Mouse (Mus musculus): Measurements from ENCODE around the gene Eef1akmt3. TPM values are rescaled to one million over a fixed set of nuclear protein-coding genes. Genes with fewer than 3 reads are reported as not detected.

The Eef1akmt3 gene
- polyA plus RNA-seq, 1 experiment from 2014 or later: 0.14 TPM

- no peak overlapping the region for H3K9ac ChIP-seq
- 70% methylated on average over 3 of the region's 3 CpGs for WGBS (ENCODE audit: insufficient replicate concordance)
- peaks cover 23% of the 10 kb centered on the region for H3K4me1 ChIP-seq (replicated peaks)
- no peak for ATAC-seq (ENCODE audit: insufficient read depth)
- H3K27me3 ChIP-seq: no peaks in the 10 kb centered on the region
- no peak overlapping the region for H3K27ac ChIP-seq (replicated peaks)
- no peak overlapping the region for H3K4me3 ChIP-seq (replicated peaks)
- no peaks in the 10 kb centered on the region for H3K9me3 ChIP-seq (replicated peaks)
- H3K36me3 ChIP-seq (replicated peaks): peaks cover 63% of the 10 kb centered on the region
- no peak overlapping the region for H3K4me2 ChIP-seq
Observed at GRCm38 (mm10) chr10:126993621-126994020, 47.7 kb downstream of the Eef1akmt3 start.

GRCm38 (mm10) chr10:126991676-126992075 is 49.6 kb downstream of the Eef1akmt3 start:
- Histone ChIP-seq H3K4me2 (no peak overlapping the region), H3K9ac (no peak overlapping the region), H3K27me3 (no peaks in the 10 kb centered on the region), H3K36me3 (replicated peaks) (peaks cover 47% of the 10 kb centered on the region), H3K9me3 (replicated peaks) (no peaks in the 10 kb centered on the region), H3K4me3 (replicated peaks) (no peak overlapping the region), H3K4me1 (replicated peaks) (peaks cover 36% of the 10 kb centered on the region), H3K27ac (replicated peaks) (no peak overlapping the region)
- ATAC-seq (ENCODE audit: insufficient read depth): no peak
- WGBS (ENCODE audit: insufficient replicate concordance): 68% methylated on average over 3 of the region's 3 CpGs

GRCm38 (mm10) chr10:126990313-126991056 is 50.8 kb downstream of the Eef1akmt3 start:
- 59% methylated on average over 7 of the region's 7 CpGs for WGBS (ENCODE audit: insufficient replicate concordance)
- ATAC-seq (ENCODE audit: insufficient read depth): peak; percentile 56
- peaks cover 40% of the 10 kb centered on the region for H3K36me3 ChIP-seq (replicated peaks)
- H3K4me3 ChIP-seq (replicated peaks): no peak overlapping the region
- H3K4me2 ChIP-seq: no peak overlapping the region
- no peak overlapping the region for H3K9ac ChIP-seq
- H3K27me3 ChIP-seq: no peaks in the 10 kb centered on the region
- H3K9me3 ChIP-seq (replicated peaks): no peaks in the 10 kb centered on the region
- H3K27ac ChIP-seq (replicated peaks): no peak overlapping the region
- peaks cover 47% of the 10 kb centered on the region for H3K4me1 ChIP-seq (replicated peaks)

- Histone ChIP-seq H3K9me3 (replicated peaks) (no peaks in the 10 kb centered on the region), H3K4me2 (no peak overlapping the region), H3K27ac (replicated peaks) (peak overlapping the region; percentile 24; the same call in 1 of the 2 replicates), H3K9ac (no peak overlapping the region), H3K4me1 (replicated peaks) (peaks cover 63% of the 10 kb centered on the region), H3K4me3 (replicated peaks) (no peak overlapping the region), H3K27me3 (no peaks in the 10 kb centered on the region), H3K36me3 (replicated peaks) (peaks cover 21% of the 10 kb centered on the region)
- ATAC-seq (ENCODE audit: insufficient read depth): no peak
- 34% methylated on average over 5 of the region's 5 CpGs for WGBS (ENCODE audit: insufficient replicate concordance)
Observed at GRCm38 (mm10) chr10:126988513-126989165, 52.7 kb downstream of the Eef1akmt3 start.

- H3K4me3 ChIP-seq (replicated peaks): no peak overlapping the region
- H3K9ac ChIP-seq: no peak overlapping the region
Observed at GRCm38 (mm10) chr10:126987183-126988118, 53.9 kb downstream of the Eef1akmt3 start.

GRCm38 (mm10) chr10:126986541-126986961 is 54.8 kb downstream of the Eef1akmt3 start:
- Histone ChIP-seq H3K36me3 (replicated peaks) (peaks cover 2% of the 10 kb centered on the region; the same call in 1 of the 2 replicates), H3K27ac (replicated peaks) (0 out of 2 replicates have a peak overlapping the region, but pooled peaks have one; percentile 24), H3K4me3 (replicated peaks) (no peak overlapping the region), H3K4me2 (peak overlapping the region; percentile 15; the same call in 1 of the 2 replicates), H3K4me1 (replicated peaks) (peaks cover 84% of the 10 kb centered on the region), H3K9me3 (replicated peaks) (no peaks in the 10 kb centered on the region), H3K27me3 (no peaks in the 10 kb centered on the region), H3K9ac (no peak overlapping the region; the same call in 1 of the 2 replicates)
- peak; percentile 17; the same call in 1 of the 2 replicates for ATAC-seq (ENCODE audit: insufficient read depth)
- 69% methylated on average over 4 of the region's 4 CpGs for WGBS (ENCODE audit: insufficient replicate concordance)

More at GRCm38 (mm10) chr10:126987183-126988118, 53.9 kb downstream of the Eef1akmt3 start:
- peak overlapping the region; percentile 15 for H3K4me2 ChIP-seq
- H3K4me1 ChIP-seq (replicated peaks): peaks cover 75% of the 10 kb centered on the region
- no peaks in the 10 kb centered on the region for H3K9me3 ChIP-seq (replicated peaks)
- peaks cover 10% of the 10 kb centered on the region for H3K36me3 ChIP-seq (replicated peaks)
- no peak for ATAC-seq (ENCODE audit: insufficient read depth)
- WGBS (ENCODE audit: insufficient replicate concordance): 43% methylated on average over 8 of the region's 8 CpGs
- H3K27me3 ChIP-seq: no peaks in the 10 kb centered on the region
- H3K27ac ChIP-seq (replicated peaks): no peak overlapping the region

GRCm38 (mm10) chr10:126985579-126985978 is 55.7 kb downstream of the Eef1akmt3 start:
- H3K4me3 ChIP-seq (replicated peaks): no peak overlapping the region
- no peak for ATAC-seq (ENCODE audit: insufficient read depth)
- H3K4me2 ChIP-seq: no peak overlapping the region
- H3K4me1 ChIP-seq (replicated peaks): peaks cover 87% of the 10 kb centered on the region
- WGBS (ENCODE audit: insufficient replicate concordance): 78% methylated on average over 9 of the region's 9 CpGs
- no peaks in the 10 kb centered on the region for H3K9me3 ChIP-seq (replicated peaks)
- H3K27me3 ChIP-seq: no peaks in the 10 kb centered on the region
- H3K27ac ChIP-seq (replicated peaks): no peak overlapping the region
- no peaks in the 10 kb centered on the region for H3K36me3 ChIP-seq (replicated peaks)
- H3K9ac ChIP-seq: no peak overlapping the region

GRCm38 (mm10) chr10:126985127-126985526 is 56.2 kb downstream of the Eef1akmt3 start:
- Histone ChIP-seq H3K9ac (no peak overlapping the region), H3K27me3 (no peaks in the 10 kb centered on the region; the same call in 1 of the 2 replicates), H3K4me2 (no peak overlapping the region), H3K27ac (replicated peaks) (no peak overlapping the region), H3K9me3 (replicated peaks) (no peaks in the 10 kb centered on the region), H3K4me1 (replicated peaks) (peaks cover 88% of the 10 kb centered on the region), H3K4me3 (replicated peaks) (no peak overlapping the region), H3K36me3 (replicated peaks) (no peaks in the 10 kb centered on the region)
- 72% methylated on average over 4 of the region's 4 CpGs for WGBS (ENCODE audit: insufficient replicate concordance)
- no peak for ATAC-seq (ENCODE audit: insufficient read depth)

GRCm38 (mm10) chr10:126984189-126985004 is 56.9 kb downstream of the Eef1akmt3 start:
- no peaks in the 10 kb centered on the region for H3K36me3 ChIP-seq (replicated peaks)
- peaks cover 93% of the 10 kb centered on the region for H3K4me1 ChIP-seq (replicated peaks)
- 61% methylated on average over 5 of the region's 5 CpGs for WGBS (ENCODE audit: insufficient replicate concordance)
- no peak for ATAC-seq (ENCODE audit: insufficient read depth)
- no peak overlapping the region for H3K4me2 ChIP-seq
- H3K27me3 ChIP-seq: no peaks in the 10 kb centered on the region; the same call in 1 of the 2 replicates
- H3K27ac ChIP-seq (replicated peaks): no peak overlapping the region
- H3K4me3 ChIP-seq (replicated peaks): no peak overlapping the region
- H3K9ac ChIP-seq: no peak overlapping the region
- no peaks in the 10 kb centered on the region for H3K9me3 ChIP-seq (replicated peaks)

GRCm38 (mm10) chr10:126983193-126983725 is 58.1 kb downstream of the Eef1akmt3 start:
- Histone ChIP-seq H3K4me1 (replicated peaks) (peaks cover 87% of the 10 kb centered on the region), H3K27ac (replicated peaks) (no peak overlapping the region), H3K27me3 (no peaks in the 10 kb centered on the region; the same call in 1 of the 2 replicates), H3K4me2 (peak overlapping the region; percentile 16; the same call in 1 of the 2 replicates), H3K9ac (no peak overlapping the region), H3K9me3 (replicated peaks) (no peaks in the 10 kb centered on the region), H3K4me3 (replicated peaks) (no peak overlapping the region), H3K36me3 (replicated peaks) (no peaks in the 10 kb centered on the region)
- no peak for ATAC-seq (ENCODE audit: insufficient read depth)
- WGBS (ENCODE audit: insufficient replicate concordance): 60% methylated on average over 14 of the region's 14 CpGs

All from liver, embryonic 15.5 days (tissue).